Mouse (Mus musculus): ENCODE data around the gene Mcub.

GRCm38 (mm10) chr3:129948359-129948758, 21.6 kb downstream of the Mcub start:
- TF ChIP-seq POLR2A (IDR thresholded peaks at IDR 0.05; ENCODE audit: borderline replicate concordance, extremely low read depth, insufficient read depth, insufficient read length, poor library complexity, severe bottlenecking) = no peak
- TF ChIP-seq CTCF (IDR thresholded peaks at IDR 0.05; ENCODE audit: borderline replicate concordance, extremely low read depth, insufficient read depth, insufficient read length) = no peak
